Mouse (Mus musculus) lung, embryonic 15.5 days (tissue): ENCODE data around the gene Fahd1. TPM values are rescaled to one million over a fixed set of nuclear protein-coding genes. Genes with fewer than 3 reads are reported as not detected.
A peak's percentile ranks its signal among the peaks of the same experiment; 100 is the strongest.

ENCODE experiments used
- ATAC-seq: fragments of 200-750 bp; cut with Nextera tagmentation; 2 replicates; pipeline ENCODE4 v1.8.0; 2017; ENCODE audit warnings: moderate number of reproducible peaks, borderline replicate concordance; ENCODE audit not compliant: low FRiP score, low TSS enrichment; ENCODE audit errors: extremely low read depth
- H3K27ac ChIP-seq: fragments of 300-500 bp; sonication (generic); 2 replicates; pipeline ENCODE4 v1.5.1; 2015; ENCODE audit warnings: moderate library complexity, mild to moderate bottlenecking, inconsistent platforms
- H3K27me3 ChIP-seq: fragments of 300-500 bp; sonication (generic); 2 replicates; pipeline ENCODE4 v1.6.1; 2015; ENCODE audit warnings: inconsistent platforms
- H3K36me3 ChIP-seq: fragments of 300-500 bp; sonication (generic); 2 replicates; pipeline ENCODE4 v1.6.1; 2015; ENCODE audit warnings: inconsistent platforms
- H3K4me1 ChIP-seq: fragments of 300-500 bp; sonication (generic); 2 replicates; pipeline ENCODE4 v1.6.1; 2015; ENCODE audit warnings: inconsistent platforms
- H3K4me2 ChIP-seq: fragments of 300-500 bp; sonication (generic); 2 replicates; pipeline ENCODE4 v1.6.1; 2015; ENCODE audit warnings: inconsistent platforms, mild to moderate bottlenecking, moderate library complexity
- H3K4me3 ChIP-seq: fragments of 300-500 bp; sonication (generic); 2 replicates; pipeline ENCODE4 v1.5.1; 2015; ENCODE audit warnings: mild to moderate bottlenecking, inconsistent platforms
- H3K9ac ChIP-seq: fragments of 300-500 bp; sonication (generic); 2 replicates; pipeline ENCODE4 v1.6.1; 2015; ENCODE audit warnings: inconsistent platforms
- H3K9me3 ChIP-seq: fragments of 300-500 bp; sonication (generic); 2 replicates; pipeline ENCODE4 v1.6.1; 2016; ENCODE audit warnings: inconsistent platforms
- WGBS: fragments of 180-500 bp; shearing (Covaris S2); methylation state at CpG from one replicate; pipeline ENCODE4 v1.1.7; 2015; 5-methylcytosine and 5-hydroxymethylcytosine counted together
- polyA plus RNA-seq: library from polyadenylated mRNA; unstranded; fragments of >200 nt; fragmentation: Nextera tagmentation; extraction: Ambion mirVana; gene quantifications from 2 replicates; pipeline ENCODE4 v1.2.1, GENCODE M21; 2015

Gene Fahd1
- polyA plus RNA-seq, 1 experiment from 2014 or later, result 19.9 TPM

DNA sequence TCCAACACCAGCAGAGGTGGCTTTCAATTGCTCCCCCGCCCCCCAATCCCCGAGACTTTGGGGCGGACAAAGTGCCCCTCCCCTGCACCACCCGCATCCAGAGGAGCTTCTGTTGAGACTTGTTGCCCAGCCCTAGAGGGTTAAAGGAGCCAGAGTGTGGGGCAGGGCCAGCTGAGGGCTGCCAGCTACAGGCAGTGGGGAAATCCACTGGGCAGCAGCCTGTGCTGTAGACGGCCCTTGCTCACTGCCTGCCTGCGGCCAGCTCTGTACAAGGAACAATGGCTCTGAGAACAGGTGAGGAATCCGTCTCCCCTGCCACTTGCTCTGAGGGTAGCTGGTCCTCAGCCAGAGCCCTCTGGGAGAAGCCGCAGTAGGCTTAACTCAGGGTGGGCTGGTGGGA is 28.4 kb upstream of the Fahd1 start:
- H3K27ac ChIP-seq, result no peak overlapping the region
- peaks cover 5% of the 10 kb centered on the region; the same call in 1 of the 2 replicates for H3K4me1 ChIP-seq
- no peak for ATAC-seq
- 0 out of 2 replicates have a peak, but pooled peaks cover 3% of the 10 kb centered on the region for H3K36me3 ChIP-seq
- no peak overlapping the region for H3K4me3 ChIP-seq
- WGBS, result 61% methylated on average over 8 of the region's 8 CpGs
- H3K9me3 ChIP-seq, result no peaks in the 10 kb centered on the region
- no peak overlapping the region for H3K4me2 ChIP-seq
- H3K9ac ChIP-seq, result no peak overlapping the region
- H3K27me3 ChIP-seq, result no peaks in the 10 kb centered on the region

DNA sequence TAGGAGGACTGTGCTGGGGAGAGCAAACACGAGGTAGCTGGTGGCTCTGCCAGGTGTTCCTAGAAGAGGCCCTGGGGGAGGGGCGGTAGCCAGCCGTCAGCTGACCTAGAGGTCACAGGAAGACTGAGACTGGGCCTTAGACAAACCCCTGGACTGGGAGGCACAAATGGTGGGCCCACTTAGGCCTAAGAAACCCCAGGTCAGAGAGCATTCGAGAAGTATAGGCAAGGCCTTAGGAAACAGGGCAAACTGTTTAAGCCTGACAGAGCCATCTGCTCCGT is 27.9 kb upstream of the Fahd1 start:
- 0 out of 2 replicates have a peak overlapping the region, but pooled peaks have one; percentile 13 for H3K9ac ChIP-seq
- peak overlapping the region; percentile 56 for H3K27ac ChIP-seq
- no peak overlapping the region for H3K4me3 ChIP-seq
- peaks cover 5% of the 10 kb centered on the region; the same call in 1 of the 2 replicates for H3K4me1 ChIP-seq
- H3K36me3 ChIP-seq, result 0 out of 2 replicates have a peak, but pooled peaks cover 2% of the 10 kb centered on the region
- no peaks in the 10 kb centered on the region for H3K9me3 ChIP-seq
- no peak overlapping the region for H3K4me2 ChIP-seq
- H3K27me3 ChIP-seq, result no peaks in the 10 kb centered on the region
- 23% methylated on average over 5 of the region's 5 CpGs for WGBS
- no peak for ATAC-seq

DNA sequence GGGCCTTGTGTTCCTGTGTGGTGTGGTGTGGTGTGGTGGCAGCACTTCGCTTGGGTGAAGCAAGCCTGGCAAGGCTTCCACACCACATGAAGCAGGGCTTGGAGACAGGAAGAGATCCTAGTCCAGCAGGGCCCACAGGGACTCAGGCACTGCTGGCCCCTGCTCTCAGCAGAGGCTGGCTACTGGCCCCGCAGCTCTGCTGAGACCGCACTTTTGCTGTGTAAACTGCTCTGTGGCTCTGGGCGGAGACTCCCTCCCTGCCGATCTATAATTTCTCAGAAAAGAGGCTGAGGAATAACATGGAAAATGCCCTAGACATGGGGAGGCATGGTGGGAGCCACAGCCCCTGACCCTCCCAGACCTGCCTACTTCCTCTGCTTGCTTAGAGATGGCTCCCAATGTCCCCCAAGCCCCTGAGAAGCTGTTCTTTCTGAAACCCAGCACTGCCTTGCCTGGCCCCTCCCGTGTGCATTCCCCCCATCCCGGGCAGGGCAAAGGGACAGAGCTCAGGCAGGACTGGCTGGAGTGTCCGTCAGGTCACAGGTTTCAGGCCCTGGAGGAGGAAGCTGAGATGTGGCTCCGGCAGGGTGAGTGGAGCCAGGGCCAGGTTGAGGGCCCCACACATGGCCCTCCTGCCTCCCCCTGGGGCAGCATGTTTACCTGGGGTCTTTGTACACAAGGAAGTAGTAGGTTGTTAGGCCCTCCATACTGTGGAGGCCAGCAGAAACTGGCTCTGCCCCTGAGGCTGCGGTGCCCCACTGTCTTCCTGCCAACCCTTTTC is 27.4 kb upstream of the Fahd1 start:
- WGBS, result 38% methylated on average over 10 of the region's 10 CpGs
- Histone ChIP-seq H3K27me3 (no peaks in the 10 kb centered on the region), H3K27ac (peak overlapping the region; percentile 56), H3K9ac (0 out of 2 replicates have a peak overlapping the region, but pooled peaks have one; percentile 13), H3K36me3 (no peaks in the 10 kb centered on the region), H3K4me1 (peaks cover 5% of the 10 kb centered on the region; the same call in 1 of the 2 replicates), H3K4me2 (no peak overlapping the region), H3K9me3 (no peaks in the 10 kb centered on the region), H3K4me3 (no peak overlapping the region)
- no peak for ATAC-seq

DNA sequence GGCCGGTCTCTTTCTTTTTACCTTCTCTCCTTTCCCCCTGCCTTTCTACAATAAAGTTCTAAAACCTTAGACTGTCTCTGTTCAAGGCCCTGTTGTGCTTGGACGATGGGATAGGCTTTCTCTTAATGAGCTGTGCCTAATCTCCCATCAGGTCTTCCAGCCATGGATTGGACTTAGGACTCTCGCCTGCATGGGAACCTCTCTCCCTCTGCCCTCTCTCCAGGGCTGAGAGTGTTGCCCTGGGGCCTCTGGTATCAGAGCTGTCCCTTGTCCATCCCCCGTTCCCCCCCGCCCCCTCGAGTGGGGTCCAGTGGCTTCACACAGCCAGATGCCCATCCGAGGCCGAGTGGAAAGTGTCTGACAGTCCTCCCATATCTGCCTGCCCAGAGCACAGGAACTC is 24.8 kb upstream of the Fahd1 start:
- Histone ChIP-seq H3K4me2 (no peak overlapping the region), H3K9ac (no peak overlapping the region), H3K27ac (no peak overlapping the region), H3K27me3 (no peaks in the 10 kb centered on the region), H3K4me1 (peaks cover 5% of the 10 kb centered on the region; the same call in 1 of the 2 replicates), H3K4me3 (no peak overlapping the region), H3K9me3 (no peaks in the 10 kb centered on the region), H3K36me3 (no peaks in the 10 kb centered on the region)
- 75% methylated on average over 8 of the region's 8 CpGs for WGBS
- no peak for ATAC-seq

DNA sequence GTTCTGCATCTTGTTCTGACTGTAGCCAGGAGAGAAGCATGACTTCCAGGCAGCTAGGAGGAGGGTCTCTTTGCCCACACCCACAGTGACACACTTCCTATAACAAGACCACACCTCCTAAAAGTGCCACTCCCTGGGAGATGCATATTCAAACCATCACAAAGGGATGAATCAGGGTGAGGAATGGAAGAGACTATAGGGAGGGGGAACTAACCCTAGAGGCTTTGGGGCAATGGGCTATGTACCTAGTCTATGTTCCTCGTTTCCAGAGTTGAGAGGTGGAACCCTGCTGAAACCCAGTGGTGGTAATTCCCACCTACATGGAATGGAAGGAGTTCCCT is 24.2 kb upstream of the Fahd1 start:
- WGBS, result 38% methylated on average over 1 of the region's 1 CpGs
- Histone ChIP-seq H3K36me3 (no peaks in the 10 kb centered on the region), H3K4me2 (no peak overlapping the region), H3K27me3 (no peaks in the 10 kb centered on the region), H3K4me3 (no peak overlapping the region), H3K9me3 (no peaks in the 10 kb centered on the region), H3K9ac (no peak overlapping the region), H3K27ac (no peak overlapping the region), H3K4me1 (peaks cover 5% of the 10 kb centered on the region; the same call in 1 of the 2 replicates)
- ATAC-seq, result no peak

DNA sequence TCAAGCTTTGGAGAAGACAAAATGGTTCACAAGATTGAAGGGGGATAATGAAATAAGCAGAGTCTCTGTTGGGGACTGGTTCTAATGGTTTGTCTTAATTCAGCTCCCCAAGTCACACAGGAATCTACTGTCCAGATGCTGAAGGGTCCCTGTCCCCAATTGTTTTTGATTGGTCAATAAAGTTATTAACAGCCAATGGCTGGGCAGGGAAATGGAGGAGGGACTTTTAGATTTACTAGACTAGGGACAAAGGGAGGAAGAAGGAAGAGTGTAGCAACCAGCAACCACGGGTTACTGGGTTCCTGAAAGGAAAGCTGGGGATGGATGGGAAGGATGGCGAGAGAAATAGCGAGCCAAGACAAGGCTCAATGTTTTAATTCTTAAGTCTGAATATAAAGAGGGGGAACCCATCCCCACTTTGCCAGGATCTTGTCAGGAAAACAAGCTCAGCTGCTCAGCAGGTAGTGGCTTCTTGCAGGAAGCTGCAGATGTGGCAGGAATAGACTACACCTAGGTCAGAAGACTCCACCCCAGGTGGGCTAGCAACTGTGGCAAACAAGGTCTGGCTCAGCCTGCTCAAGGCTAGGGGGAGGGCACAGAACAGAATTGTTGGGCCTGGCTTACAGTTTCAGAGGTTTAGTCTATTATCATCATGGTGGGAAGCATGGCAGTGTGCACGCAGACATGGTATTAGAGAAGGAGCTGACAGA is 23.7 kb upstream of the Fahd1 start:
- Histone ChIP-seq H3K4me3 (no peak overlapping the region), H3K27me3 (no peaks in the 10 kb centered on the region), H3K9ac (no peak overlapping the region), H3K4me1 (peaks cover 5% of the 10 kb centered on the region; the same call in 1 of the 2 replicates), H3K36me3 (no peaks in the 10 kb centered on the region), H3K4me2 (no peak overlapping the region), H3K9me3 (no peaks in the 10 kb centered on the region), H3K27ac (no peak overlapping the region)
- no peak for ATAC-seq
- 37% methylated on average over 4 of the region's 4 CpGs for WGBS

DNA sequence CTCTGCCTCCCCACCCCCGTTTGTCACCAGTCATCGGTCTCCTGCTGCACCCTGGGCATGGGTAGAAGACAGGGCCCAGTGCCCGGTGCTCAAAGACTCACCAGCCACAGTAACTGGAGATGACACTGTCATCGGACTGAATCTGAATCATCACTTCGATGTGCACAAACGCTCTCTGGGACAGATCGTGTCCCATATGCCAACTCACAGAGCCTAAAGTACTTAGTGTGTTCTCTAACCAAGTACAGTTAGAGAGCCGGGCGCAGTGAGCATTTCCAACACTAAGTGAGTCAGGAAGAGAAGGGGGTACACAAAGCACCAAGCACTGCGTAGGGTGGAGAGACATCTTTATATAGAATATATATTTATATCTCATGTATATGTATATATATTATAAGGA is 17.8 kb upstream of the Fahd1 start:
- H3K9ac ChIP-seq, result no peak overlapping the region
- no peak overlapping the region for H3K4me2 ChIP-seq
- H3K4me3 ChIP-seq, result no peak overlapping the region
- no peaks in the 10 kb centered on the region for H3K4me1 ChIP-seq
- H3K27me3 ChIP-seq, result no peaks in the 10 kb centered on the region
- H3K9me3 ChIP-seq, result no peaks in the 10 kb centered on the region
- WGBS, result 94% methylated on average over 10 of the region's 10 CpGs
- H3K27ac ChIP-seq, result no peak overlapping the region
- no peak for ATAC-seq
- H3K36me3 ChIP-seq, result no peaks in the 10 kb centered on the region

DNA sequence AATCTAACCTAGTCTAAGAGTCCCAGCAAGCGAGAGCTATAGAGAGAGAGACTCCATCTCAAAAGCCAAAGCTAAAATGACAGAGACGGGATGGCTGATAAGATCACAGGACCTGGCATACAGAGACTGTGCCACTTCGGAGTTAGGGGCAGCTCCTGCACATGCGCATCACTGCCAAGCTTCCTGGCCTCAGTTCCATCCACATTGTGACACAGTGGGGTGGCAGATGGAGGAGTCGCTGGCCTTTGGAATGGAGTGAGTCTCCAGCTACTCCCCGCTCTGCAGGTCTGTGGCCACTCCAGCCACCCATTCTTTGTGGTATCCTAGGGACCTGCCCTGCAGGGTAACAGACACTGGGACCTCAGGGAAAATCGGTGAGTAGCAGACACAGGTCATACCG is 15.6 kb upstream of the Fahd1 start, which contains the start of gene Igfals:
TSS of gene Igfals (plus strand) at position 222 of the 400 bp plus-strand sequence.
- Histone ChIP-seq H3K27me3 (no peaks in the 10 kb centered on the region), H3K4me1 (no peaks in the 10 kb centered on the region), H3K4me3 (no peak within 1 kb of the TSS), H3K4me2 (no peak within 1 kb of the TSS), H3K9me3 (no peaks in the 10 kb centered on the region), H3K36me3 (peaks cover 7% of the 10 kb centered on the region; the same call in 1 of the 2 replicates), H3K9ac (no peak within 1 kb of the TSS), H3K27ac (no peak within 1 kb of the TSS)
- 88% methylated on average over 8 of the region's 8 CpGs for WGBS
- no peak for ATAC-seq

DNA sequence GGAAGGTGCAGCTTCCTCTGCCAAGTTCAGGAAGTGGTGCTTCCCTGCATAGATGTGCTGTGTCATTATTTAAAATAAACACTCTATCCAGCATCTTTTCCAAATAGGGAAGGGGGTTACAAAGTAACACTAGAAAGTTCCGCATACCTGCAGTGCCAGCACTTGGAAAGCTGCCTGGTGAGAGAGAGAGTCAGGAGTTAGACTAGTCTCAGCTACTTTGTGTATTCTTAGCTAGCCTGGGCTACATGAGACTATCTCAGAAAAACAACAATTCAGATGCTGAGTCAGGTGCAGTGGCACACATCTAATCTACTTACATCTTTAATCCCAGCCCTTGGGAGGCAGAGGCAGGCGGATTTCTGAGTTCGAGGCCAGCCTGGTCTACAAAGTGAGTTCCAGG is 11.6 kb upstream of the Fahd1 start:
- no peak overlapping the region for H3K27ac ChIP-seq
- no peaks in the 10 kb centered on the region for H3K4me1 ChIP-seq
- H3K4me2 ChIP-seq, result no peak overlapping the region
- ATAC-seq, result no peak
- no peaks in the 10 kb centered on the region for H3K27me3 ChIP-seq
- H3K9me3 ChIP-seq, result no peaks in the 10 kb centered on the region
- WGBS, result 92% methylated on average over 3 of the region's 3 CpGs
- H3K9ac ChIP-seq, result no peak overlapping the region
- H3K36me3 ChIP-seq, result peaks cover 7% of the 10 kb centered on the region; the same call in 1 of the 2 replicates
- no peak overlapping the region for H3K4me3 ChIP-seq

DNA sequence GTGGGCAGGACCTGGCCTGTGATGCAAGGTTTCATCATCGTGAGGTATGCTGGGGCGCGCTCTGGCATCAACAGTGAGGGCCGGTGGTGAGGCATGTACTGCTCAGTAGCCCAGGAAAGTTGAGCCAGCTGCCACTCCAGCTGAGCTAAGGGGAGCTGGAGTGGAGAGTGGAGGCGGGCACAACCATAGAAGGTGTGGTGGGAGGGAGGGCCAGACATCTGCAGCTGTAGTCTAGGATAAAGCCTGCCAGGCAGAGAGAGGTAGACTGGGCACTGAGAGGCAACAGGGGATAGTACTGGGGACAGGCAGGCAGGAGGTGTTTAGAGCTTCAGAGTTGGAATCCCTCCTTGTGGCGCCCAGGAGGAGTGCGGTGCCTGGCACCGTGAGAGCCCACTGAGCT is 9.9 kb upstream of the Fahd1 start:
- no peak overlapping the region for H3K4me2 ChIP-seq
- H3K9ac ChIP-seq, result no peak overlapping the region
- peaks cover 7% of the 10 kb centered on the region; the same call in 1 of the 2 replicates for H3K36me3 ChIP-seq
- no peaks in the 10 kb centered on the region for H3K4me1 ChIP-seq
- no peak overlapping the region for H3K4me3 ChIP-seq
- ATAC-seq, result 0 out of 2 replicates have a peak, but pooled peaks have one; percentile 27
- WGBS, result 91% methylated on average over 8 of the region's 8 CpGs
- H3K27ac ChIP-seq, result no peak overlapping the region
- no peaks in the 10 kb centered on the region for H3K9me3 ChIP-seq
- H3K27me3 ChIP-seq, result no peaks in the 10 kb centered on the region

DNA sequence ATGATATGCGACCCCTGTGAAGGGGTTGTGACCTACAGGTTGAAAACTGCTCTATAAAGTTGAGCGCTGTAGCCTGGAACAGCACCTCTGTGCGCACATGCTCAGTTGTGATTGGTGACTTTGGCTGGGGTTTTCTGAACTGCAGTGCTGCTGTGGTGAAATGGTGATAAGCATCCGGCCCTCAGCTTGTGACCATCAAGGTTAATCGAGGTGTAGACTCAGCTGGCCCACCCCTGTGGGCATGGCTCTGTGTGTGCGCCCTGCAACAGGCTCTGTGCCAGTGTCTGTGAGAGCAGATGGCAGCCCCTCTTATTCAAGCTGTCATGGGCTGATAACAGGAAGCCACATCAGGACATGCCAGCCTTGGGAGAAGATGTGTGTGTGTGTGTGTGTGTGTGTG is 8.8 kb upstream of the Fahd1 start:
- no peaks in the 10 kb centered on the region for H3K27me3 ChIP-seq
- H3K9ac ChIP-seq, result no peak overlapping the region
- ATAC-seq, result no peak; the same call in 1 of the 2 replicates
- H3K4me1 ChIP-seq, result no peaks in the 10 kb centered on the region
- no peak overlapping the region for H3K4me3 ChIP-seq
- peaks cover 7% of the 10 kb centered on the region; the same call in 1 of the 2 replicates for H3K36me3 ChIP-seq
- no peak overlapping the region for H3K27ac ChIP-seq
- H3K4me2 ChIP-seq, result no peak overlapping the region
- WGBS, result 85% methylated on average over 6 of the region's 6 CpGs
- H3K9me3 ChIP-seq, result no peaks in the 10 kb centered on the region

DNA sequence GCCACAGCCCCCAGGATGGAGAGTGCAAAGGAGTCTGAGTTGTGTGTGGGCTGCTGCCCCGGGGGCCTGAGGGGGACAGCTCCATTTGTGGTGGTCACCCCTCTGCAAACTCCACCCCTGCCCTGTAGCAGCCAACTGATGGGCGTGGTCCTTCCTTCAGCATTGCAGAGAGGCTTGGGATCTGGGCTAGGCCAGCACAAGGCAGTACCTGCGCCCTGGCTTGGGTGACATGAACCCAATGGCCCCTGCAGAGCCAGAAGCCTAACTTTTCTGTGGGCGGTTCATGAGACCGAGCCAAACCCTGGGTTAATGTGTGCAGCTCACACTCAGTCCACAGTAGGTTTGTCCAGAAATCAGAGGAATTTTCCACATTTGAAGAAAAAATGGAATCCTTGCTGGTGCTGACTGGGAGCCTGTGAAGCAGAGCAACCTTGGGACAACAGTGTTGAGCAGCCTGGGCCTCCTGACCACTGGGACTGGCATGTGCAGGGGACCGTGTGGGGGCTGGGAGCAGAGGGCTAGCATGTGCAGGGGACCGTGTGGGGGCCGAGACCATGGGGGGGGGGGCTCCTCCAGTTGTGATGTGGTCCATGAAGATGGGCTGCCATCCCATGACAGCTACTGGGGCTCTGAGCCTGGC is 7.8 kb upstream of the Fahd1 start:
- Histone ChIP-seq H3K36me3 (peaks cover 10% of the 10 kb centered on the region; the same call in 1 of the 2 replicates), H3K9me3 (no peaks in the 10 kb centered on the region), H3K4me3 (no peak overlapping the region), H3K27me3 (no peaks in the 10 kb centered on the region), H3K27ac (no peak overlapping the region), H3K4me1 (no peaks in the 10 kb centered on the region), H3K9ac (no peak overlapping the region), H3K4me2 (no peak overlapping the region)
- ATAC-seq, result no peak
- 72% methylated on average over 8 of the region's 8 CpGs for WGBS
